Mouse (Mus musculus): ENCODE measurements around the gene Tstd2.

DNA sequence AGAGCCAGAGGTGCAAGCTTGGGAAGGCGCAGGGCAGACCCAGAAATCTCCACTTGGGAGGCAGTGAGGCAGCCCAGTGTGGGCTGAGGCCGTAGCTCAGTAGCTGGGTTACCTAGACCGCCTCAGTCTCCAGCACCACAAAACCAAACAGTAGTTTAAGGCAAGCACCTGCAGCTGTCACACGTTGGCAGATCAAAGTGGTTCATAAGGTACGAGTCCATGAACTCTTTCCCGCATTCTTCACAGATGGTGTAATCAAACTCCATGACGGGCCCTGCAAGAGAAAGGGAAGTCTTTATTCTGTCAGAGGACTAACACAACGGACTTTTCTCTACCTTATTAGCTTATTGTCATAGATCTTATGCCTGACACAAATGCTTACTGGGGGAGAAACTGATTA is 46.9 kb upstream of the Tstd2 start:
- no peak for TF ChIP-seq CTCF (IDR thresholded peaks at IDR 0.05; ENCODE audit: borderline replicate concordance, insufficient read depth, low read length)
- no peak for TF ChIP-seq POLR2A (IDR thresholded peaks at IDR 0.05; ENCODE audit: low read depth, low read length)
